Mouse (Mus musculus) ES-E14 (cell line): Measurements from ENCODE around the gene Rpl13. TPM values are rescaled to one million over a fixed set of nuclear protein-coding genes. Genes with fewer than 3 reads are reported as not detected.

Experiments
- DNase-seq: peaks from one replicate; pipeline ENCODE4 v3.0.0-alpha.2; 2013; ENCODE audit warnings: low read depth, low spot score
- H3K27ac ChIP-seq: 2 replicates; pipeline ENCODE4 v1.5.1; 2012; ENCODE audit warnings: low read depth, mild to moderate bottlenecking, low read length, moderate library complexity, mixed read lengths; ENCODE audit not compliant: poor library complexity, insufficient read depth, severe bottlenecking
- H3K36me3 ChIP-seq: 2 replicates; pipeline ENCODE4 v1.6.1; 2012; ENCODE audit warnings: mild to moderate bottlenecking, low read length, moderate library complexity, mixed read lengths; ENCODE audit not compliant: control insufficient read depth, poor library complexity, insufficient read depth, severe bottlenecking
- H3K4me1 ChIP-seq, 2 experiments: fragments of 150-350 bp in 1 of 2; sonication (generic) in 1 of 2; 2 replicates each; pipeline ENCODE4 v1.6.1; 2012; ENCODE audit warnings: low read length in 2 of 2, mild to moderate bottlenecking in 1 of 2, mixed read lengths in 1 of 2; ENCODE audit not compliant: control insufficient read depth in 2 of 2, insufficient read depth in 2 of 2, poor library complexity in 1 of 2
- H3K4me3 ChIP-seq, 2 experiments: fragments of 150-350 bp in 1 of 2; sonication (generic) in 1 of 2; 2 replicates each; pipeline ENCODE4 v1.5.1; 2012; ENCODE audit warnings: low read length in 2 of 2, low read depth in 1 of 2, mild to moderate bottlenecking in 1 of 2, mixed read lengths in 1 of 2; ENCODE audit not compliant: insufficient read depth in 1 of 2, poor library complexity in 1 of 2, severe bottlenecking in 1 of 2
- H3K9ac ChIP-seq: 2 replicates; pipeline ENCODE4 v1.6.1; 2012; ENCODE audit warnings: low read depth, mild to moderate bottlenecking, low read length, mixed read lengths; ENCODE audit not compliant: poor library complexity, insufficient read depth, severe bottlenecking
- H3K9me3 ChIP-seq: fragments of 150-350 bp; sonication (generic); 2 replicates; pipeline ENCODE4 v1.6.1; 2012; ENCODE audit warnings: low read depth, mild to moderate bottlenecking, low read length; ENCODE audit not compliant: control insufficient read depth, insufficient read depth
- CHD2 ChIP-seq: IDR thresholded peaks from 2 replicates; pipeline ENCODE4 v1.6.1; 2014; ENCODE audit warnings: mild to moderate bottlenecking, low read depth, low read length, inconsistent platforms
- HCFC1 ChIP-seq: IDR thresholded peaks from 2 replicates; pipeline ENCODE4 v1.6.1; 2012; ENCODE audit warnings: low read length, inconsistent platforms, borderline replicate concordance; ENCODE audit not compliant: insufficient read depth
- MAFK ChIP-seq: IDR thresholded peaks from 2 replicates; pipeline ENCODE4 v1.6.1; 2014; ENCODE audit warnings: mild to moderate bottlenecking, low read depth, low read length, inconsistent platforms; ENCODE audit not compliant: insufficient read depth
- ZC3H11A ChIP-seq: IDR thresholded peaks from 2 replicates; pipeline ENCODE4 v1.6.1; 2012; ENCODE audit warnings: low read depth, mild to moderate bottlenecking, inconsistent platforms, low read length, borderline replicate concordance
- ZNF384 ChIP-seq: IDR thresholded peaks from 2 replicates; pipeline ENCODE4 v1.6.1; 2012; ENCODE audit warnings: low read depth, low read length, inconsistent platforms
- in situ Hi-C, 2 experiments: fragments of 600-800 bp; cut with MboI; formaldehyde crosslinking; loops; one replicate each; pipeline ENCODE4 v1.15.1; 2025; ENCODE audit warnings: low sequenced_read_pairs in 2 of 2, inconsistent platforms in 1 of 2; ENCODE audit not compliant: unreplicated experiment in 2 of 2
- total RNA-seq: library from RNA; depleted of rRNA; stranded (reverse); fragments of 300-350 nt; gene quantifications from 2 replicates; pipeline ENCODE4 v1.2.3, GENCODE M21; 2012; rRNA removed

Rpl13 gene
- 2,643 and 2,912 TPM in 2 replicates for total RNA-seq

- Histone ChIP-seq H3K4me3 (peak within 1 kb of the TSS; percentile 90 to 98), H3K27ac (peak within 1 kb of the TSS; percentile 83), H3K9ac (peak within 1 kb of the TSS; percentile 99), H3K4me1 (peaks cover 0 to 6% of the 10 kb centered on the region in 2 experiments; a peak in 2 of 4 replicates), H3K36me3 (peaks cover 32% of the 10 kb centered on the region), H3K9me3 (no peaks in the 10 kb centered on the region)
- in situ Hi-C loops: no loop called here
- peak; percentile 88 for DNase-seq
- TF ChIP-seq ZNF384: no peak
- TF ChIP-seq HCFC1: peak; percentile 58
These were observed at the start of gene Rpl13 for GRCm38 (mm10) chr8:123101735-123102685. Gene Rpl13 (plus strand): TSS chr8:123102350.

GRCm38 (mm10) chr8:123062721-123063120, 39.4 kb upstream of the Rpl13 start, which contains the start of gene Spg7:
Gene Spg7 (plus strand): TSS chr8:123062942.
- Histone ChIP-seq H3K27ac (peak within 1 kb of the TSS; percentile 25; the same call in 1 of the 2 replicates), H3K4me3 (no peak within 1 kb of the TSS), H3K36me3 (peaks cover 3% of the 10 kb centered on the region; the same call in 1 of the 2 replicates), H3K9me3 (no peaks in the 10 kb centered on the region), H3K4me1 (peaks cover 0 to 4% of the 10 kb centered on the region in 2 experiments; a peak in 1 of 4 replicates), H3K9ac (no peak within 1 kb of the TSS)
- in situ Hi-C loops: no loop called here
- DNase-seq: no peak
- no peak for TF ChIP-seq MAFK

- Histone ChIP-seq H3K4me3 (peak overlapping the region in 1 of 2 experiments; percentile 62; a peak in 1 of 4 replicates), H3K36me3 (peaks cover 5% of the 10 kb centered on the region; the same call in 1 of the 2 replicates), H3K27ac (no peak overlapping the region), H3K9ac (no peak overlapping the region; the same call in 1 of the 2 replicates), H3K4me1 (peaks cover 0 to 4% of the 10 kb centered on the region in 2 experiments; a peak in 1 of 4 replicates), H3K9me3 (no peaks in the 10 kb centered on the region)
- in situ Hi-C loops: no loop called here
- TF ChIP-seq ZC3H11A (no peak), MAFK (no peak), ZNF384 (no peak), CHD2 (no peak), HCFC1 (no peak)
- DNase-seq: no peak
These were observed 38.1 kb upstream of the Rpl13 start for GRCm38 (mm10) chr8:123064072-123064471.

GRCm38 (mm10) chr8:123064809-123065213, 37.3 kb upstream of the Rpl13 start:
- no peaks in the 10 kb centered on the region for H3K9me3 ChIP-seq
- H3K4me3 ChIP-seq: peak overlapping the region; percentile 62 to 73
- H3K27ac ChIP-seq: peak overlapping the region; percentile 50; the same call in 1 of the 2 replicates
- H3K36me3 ChIP-seq: peaks cover 5% of the 10 kb centered on the region; the same call in 1 of the 2 replicates
- H3K4me1 ChIP-seq: peaks cover 0 to 4% of the 10 kb centered on the region in 2 experiments; a peak in 1 of 4 replicates
- H3K9ac ChIP-seq: peak overlapping the region; percentile 82
- in situ Hi-C loops: no loop called here
- TF ChIP-seq HCFC1 (no peak), ZC3H11A (no peak), CHD2 (no peak), MAFK (no peak), ZNF384 (no peak)
- DNase-seq: no peak
